Mouse (Mus musculus) left cerebral cortex, postnatal 10 days (tissue): ENCODE measurements around the gene Dapk1. TPM values are rescaled to one million over a fixed set of nuclear protein-coding genes. Genes with fewer than 3 reads are reported as not detected.

Experiments
- DNase-seq, 2 experiments: peaks; one replicate each; pipeline ENCODE4 v3.0.0; 2021 to 2022; ENCODE audit warnings: low spot score in 2 of 2, mixed read lengths in 1 of 2; ENCODE audit errors: extremely low spot score in 1 of 2
- intact Hi-C: fragments of 180-260 bp; cut with DNase I; formaldehyde crosslinking; loops from one replicate; pipeline ENCODE4 v1.15.1; 2025
- total RNA-seq, 2 experiments: library from RNA; stranded (reverse); gene quantifications; 2 replicates each; pipeline ENCODE4 v1.2.3; 2021

Gene Dapk1
- total RNA-seq, 2 experiments from 2014 or later, result 81.3 to 85.1 TPM

GRCm38 (mm10) chr13:60655246-60655645 lies 53.5 kb downstream of the Dapk1 start:
- no peak for DNase-seq
- intact Hi-C loops, result no loop called here

- no peak for DNase-seq
- intact Hi-C loops, result no loop called here
Observed at GRCm38 (mm10) chr13:60659600-60659999, 57.9 kb downstream of the Dapk1 start.

GRCm38 (mm10) chr13:60660056-60660455 lies 58.3 kb downstream of the Dapk1 start:
- intact Hi-C loops, result no loop called here
- no peak for DNase-seq

GRCm38 (mm10) chr13:60660711-60661261 lies 59.0 kb downstream of the Dapk1 start:
- intact Hi-C loops, result no loop called here
- DNase-seq, result no peak

GRCm38 (mm10) chr13:60662493-60663177 lies 60.9 kb downstream of the Dapk1 start:
- intact Hi-C loops, result no loop called here
- DNase-seq, result no peak

GRCm38 (mm10) chr13:60664058-60664457 lies 62.3 kb downstream of the Dapk1 start:
- intact Hi-C loops, result no loop called here

GRCm38 (mm10) chr13:60664816-60665215 lies 63.1 kb downstream of the Dapk1 start:
- DNase-seq, result no peak
- intact Hi-C loops, result no loop called here

More at GRCm38 (mm10) chr13:60664058-60664457, 62.3 kb downstream of the Dapk1 start:
- no peak for DNase-seq

- intact Hi-C loops, result no loop called here
- DNase-seq, result no peak
Observed at GRCm38 (mm10) chr13:60665402-60665801, 63.7 kb downstream of the Dapk1 start.

GRCm38 (mm10) chr13:60668036-60668435 lies 66.3 kb downstream of the Dapk1 start:
- DNase-seq, result no peak
- intact Hi-C loops, result no loop called here

- intact Hi-C loops, result no loop called here
- DNase-seq, result no peak
Observed at GRCm38 (mm10) chr13:60670605-60671004, 68.9 kb downstream of the Dapk1 start.

GRCm38 (mm10) chr13:60671235-60671634 lies 69.5 kb downstream of the Dapk1 start:
- intact Hi-C loops, result no loop called here
- no peak for DNase-seq

- DNase-seq, result no peak
- intact Hi-C loops, result no loop called here
Observed at GRCm38 (mm10) chr13:60672287-60672686, 70.5 kb downstream of the Dapk1 start.

- intact Hi-C loops, result no loop called here
- no peak for DNase-seq
Observed at GRCm38 (mm10) chr13:60672882-60673675, 71.3 kb downstream of the Dapk1 start.

GRCm38 (mm10) chr13:60674301-60674700 lies 72.6 kb downstream of the Dapk1 start:
- intact Hi-C loops, result no loop called here
- DNase-seq, result no peak

- intact Hi-C loops, result loop anchor here (5.0 kb wide), 1 partner anchor 73 kb away; the partner anchor contains the start of gene Dapk1
- DNase-seq, result no peak
Observed at GRCm38 (mm10) chr13:60674911-60675310, 73.2 kb downstream of the Dapk1 start.

GRCm38 (mm10) chr13:60675416-60675815 lies 73.7 kb downstream of the Dapk1 start:
- no peak for DNase-seq
- intact Hi-C loops, result loop anchor here (5.0 kb wide), 1 partner anchor 73 kb away; the partner anchor contains the start of gene Dapk1

GRCm38 (mm10) chr13:60678912-60679311 lies 77.2 kb downstream of the Dapk1 start:
- intact Hi-C loops, result loop anchor here (5.0 kb wide), 1 partner anchor 77 kb away; the partner anchor contains the start of gene Dapk1

GRCm38 (mm10) chr13:60682714-60683695 lies 81.3 kb downstream of the Dapk1 start:
- DNase-seq, result no peak
- intact Hi-C loops, result no loop called here

More at GRCm38 (mm10) chr13:60678912-60679311, 77.2 kb downstream of the Dapk1 start:
- DNase-seq, result no peak
